Mouse (Mus musculus): ENCODE measurements around the gene Olfr1282.
"Not testable (repeated sequence)": the region's sequence is repeated elsewhere in the genome, so short reads cannot be mapped to it uniquely, and the experiment has no call there.

The Olfr1282 gene

GRCm38 (mm10) chr2:111335976-111336375 lies at the start of gene Olfr1282:
Olfr1282 (minus strand) TSS chr2:111336076.
- no peak for DNase-seq

- DNase-seq, result no peak
Observed at GRCm38 (mm10) chr2:111375222-111375621, 39.3 kb upstream of the Olfr1282 start, which contains the start of gene Olfr1284. Olfr1284 (plus strand) TSS chr2:111375522.

- DNase-seq, result no peak
Observed at GRCm38 (mm10) chr2:111366490-111366889, 30.6 kb upstream of the Olfr1282 start, which contains the start of gene Olfr1283. Olfr1283 (plus strand) TSS chr2:111366790.

- DNase-seq, result not testable (repeated sequence)
Observed at GRCm38 (mm10) chr2:111333721-111334120, 2.2 kb downstream of the Olfr1282 start.

- no peak for DNase-seq
Observed at GRCm38 (mm10) chr2:111326220-111326619, 9.7 kb downstream of the Olfr1282 start, which contains the start of gene Olfr1281. Olfr1281 (plus strand) TSS chr2:111326520.

DNA sequence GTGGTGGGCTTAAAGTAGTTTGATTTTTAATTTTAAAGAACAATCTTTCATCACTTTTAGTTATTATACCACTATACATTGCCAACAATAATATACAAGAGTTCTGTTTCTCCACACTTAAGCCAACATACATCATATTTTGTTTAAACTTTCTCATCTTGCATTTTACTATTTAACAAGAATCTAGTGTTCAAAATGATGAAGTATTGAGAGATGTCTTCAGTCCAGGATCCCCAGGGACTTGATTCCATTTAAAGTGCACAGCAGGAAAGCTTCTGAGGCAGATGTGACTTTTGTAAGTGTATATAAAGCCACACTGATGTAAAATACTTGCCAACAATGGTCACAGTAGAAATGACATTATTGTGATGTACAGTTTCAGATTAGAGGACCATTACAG lies 22.2 kb downstream of the Olfr1282 start, which contains the start of gene Olfr1280:
Gene Olfr1280, plus strand, starts transcription at position 301 of the 400 bp plus-strand sequence.
- no peak for DNase-seq

GRCm38 (mm10) chr2:111300374-111300773 lies 35.5 kb downstream of the Olfr1282 start, which contains the start of gene Olfr1279:
Olfr1279 (plus strand) TSS chr2:111300635.
- no peak for DNase-seq

- DNase-seq, result no peak
Observed at GRCm38 (mm10) chr2:111298541-111298940, 37.3 kb downstream of the Olfr1282 start.

DNA sequence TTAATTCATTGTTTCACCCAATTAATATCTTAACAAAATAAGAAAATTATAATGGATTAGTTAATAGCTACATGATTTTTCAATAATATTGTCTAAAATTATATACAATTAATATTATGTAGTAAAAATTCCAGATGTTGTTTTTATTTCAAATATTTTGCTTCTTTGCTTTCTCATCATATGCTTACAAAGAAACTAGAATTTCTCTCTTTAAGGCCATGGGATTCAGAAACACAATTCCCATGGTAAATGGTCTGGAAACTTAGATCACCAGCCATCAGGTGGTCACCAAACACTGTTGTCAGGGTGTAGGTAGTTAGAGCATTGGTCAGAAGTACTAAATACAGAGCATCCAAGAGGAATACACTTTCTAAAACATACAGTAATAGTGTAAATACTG lies 46.0 kb downstream of the Olfr1282 start, which contains the start of gene Olfr1278:
Gene Olfr1278, plus strand, starts transcription at position 301 of the 400 bp plus-strand sequence.
- no peak for DNase-seq
